Mouse (Mus musculus): ENCODE results near the gene Clasp1.

DNA sequence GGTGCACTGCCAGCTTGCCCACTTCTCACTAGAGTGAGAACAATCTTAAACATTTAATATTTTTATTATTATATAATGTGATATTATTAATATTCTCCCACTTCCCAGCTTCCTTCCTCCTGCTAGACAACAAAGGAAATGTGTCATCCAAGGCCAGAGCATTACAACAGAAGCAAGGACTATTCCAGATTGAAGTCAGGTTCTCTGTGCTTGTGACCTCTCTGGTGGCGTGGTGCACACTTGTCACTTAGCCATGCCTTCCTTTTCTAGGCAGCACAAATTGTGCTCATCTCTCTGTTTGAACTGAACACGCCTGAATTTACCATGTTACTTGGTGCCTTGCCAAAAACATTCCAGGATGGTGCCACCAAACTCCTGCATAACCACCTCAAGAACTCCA lies 170.9 kb downstream of the Clasp1 start:
- TF ChIP-seq POLR2A (IDR thresholded peaks at IDR 0.05; ENCODE audit: borderline replicate concordance, extremely low read depth, low read depth, low read length) = no peak
- no peak for TF ChIP-seq CTCF (IDR thresholded peaks at IDR 0.05; ENCODE audit: insufficient read depth, low read length)

Data from lung, adult 2 months (tissue).